Mouse (Mus musculus) neural tube, postnatal 0 days (tissue): Measurements from ENCODE around the gene Ccdc50. TPM values are rescaled to one million over a fixed set of nuclear protein-coding genes. Genes with fewer than 3 reads are reported as not detected.

Source experiments
- polyA plus RNA-seq: library from polyadenylated mRNA; unstranded; fragments of >200 nt; fragmentation: Nextera tagmentation; extraction: Ambion mirVana; gene quantifications from 2 replicates; pipeline ENCODE4 v1.2.1, GENCODE M21; 2015

The Ccdc50 gene
- 33.8 and 35.6 TPM in 2 replicates for polyA plus RNA-seq

DNA sequence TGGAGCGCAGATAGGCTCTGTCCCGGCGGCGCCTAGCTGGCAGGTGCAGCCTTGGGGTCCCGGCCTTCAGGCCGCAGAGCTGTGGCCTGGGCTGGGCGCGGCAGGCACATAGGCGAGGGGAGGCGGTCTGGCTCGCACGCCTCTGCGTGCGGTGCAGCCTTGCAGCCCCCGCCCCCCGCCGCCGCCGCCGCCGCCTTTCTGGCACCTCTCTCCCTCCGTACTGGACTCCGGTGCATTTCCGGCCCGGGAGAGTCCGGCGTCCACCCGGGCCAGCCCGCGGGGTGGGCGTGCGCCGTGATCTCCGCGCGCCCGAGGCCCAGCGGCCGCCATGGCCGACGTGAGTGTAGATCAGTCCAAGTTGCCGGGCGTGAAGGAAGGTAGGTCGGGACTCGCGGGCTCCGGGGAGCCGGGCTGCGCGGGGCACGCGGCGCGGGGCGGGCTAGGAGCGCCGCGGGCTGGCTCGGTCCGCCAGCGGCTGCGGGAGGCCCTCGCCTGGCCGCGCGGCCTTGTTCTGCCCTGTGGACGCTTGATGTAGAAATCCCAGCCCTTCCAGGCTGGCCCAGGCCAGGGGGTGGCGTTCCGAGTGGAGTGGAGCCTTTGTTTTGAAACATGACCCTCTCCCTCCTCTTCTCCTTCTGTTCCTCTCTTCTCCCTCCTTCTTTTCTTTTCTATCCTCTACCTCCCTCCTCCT lies at the start of gene Ccdc50:
Ccdc50 (plus strand) TSS at position 109 of the 691 bp plus-strand sequence.

DNA sequence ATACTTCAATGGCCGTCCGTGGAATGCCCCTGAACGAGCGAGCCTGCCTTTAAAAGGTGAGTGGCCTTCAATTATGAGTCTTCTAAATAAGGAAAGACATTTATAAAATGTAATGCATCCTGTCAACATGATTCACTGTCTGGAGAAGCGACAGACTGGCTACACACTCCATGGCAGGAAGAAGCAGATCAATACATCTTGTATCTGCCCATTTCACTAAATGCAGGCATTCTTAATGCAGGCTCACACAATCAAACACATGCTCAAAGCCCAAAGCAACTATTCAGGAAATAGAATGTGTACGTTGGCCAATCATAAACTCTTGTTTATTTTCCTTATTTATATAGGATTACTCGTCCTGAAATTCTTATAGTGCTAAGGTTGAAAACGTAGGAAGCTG lies 18.5 kb upstream of the Ccdc50 start, which contains the start of gene Uts2b:
Uts2b (minus strand) TSS at position 49 of the 400 bp plus-strand sequence.

Other genes starting within 250 kb of the Ccdc50 start
- 0.10 TPM in 1 of 2 replicates, not detected in the other for gene Ostn, start 81.4 kb upstream of the Ccdc50 start, polyA plus RNA-seq
- 31.6 and 31.9 TPM in 2 replicates for gene Uts2b, start 18.6 kb upstream of the Ccdc50 start, polyA plus RNA-seq